Mouse (Mus musculus) erythroblast, embryonic 14.5 days (primary cell): ENCODE data around the gene Rbm46.

Source experiments
- GATA1 ChIP-seq: IDR thresholded peaks from 2 replicates; pipeline ENCODE4 v1.6.1; 2012; ENCODE audit warnings: low read length, inconsistent platforms, mixed read lengths
- TAL1 ChIP-seq: IDR thresholded peaks from 3 replicates; pipeline ENCODE4 v1.6.1; 2012; ENCODE audit warnings: low read length, inconsistent platforms, mixed read lengths

- no peak for TF ChIP-seq TAL1
- no peak for TF ChIP-seq GATA1
These were observed 64.4 kb downstream of the Rbm46 start for GRCm38 (mm10) chr3:82811851-82812250.
